In the genomic region with DNA sequence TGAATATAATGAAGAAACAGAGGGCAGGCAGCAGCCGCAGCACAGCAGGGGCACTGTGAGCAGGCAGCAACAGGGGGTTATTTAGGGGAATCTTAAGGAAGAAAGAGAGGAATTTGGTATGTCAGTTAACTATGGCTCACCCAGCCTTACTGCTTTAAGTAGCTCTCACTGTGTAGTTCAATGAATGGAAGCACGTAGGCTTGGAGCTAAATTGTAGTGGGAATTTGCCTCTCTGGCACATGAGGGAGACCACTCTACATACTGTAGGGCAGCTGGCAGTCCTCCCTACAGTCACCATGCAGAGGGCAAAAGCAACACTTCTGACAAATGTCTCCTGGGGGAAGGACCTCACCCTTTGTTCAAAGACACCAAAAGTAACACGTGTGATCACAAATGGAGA, we compare ENCODE assay signal across 11 mouse cellular contexts.
DNase-seq lines count a peak whose midpoint lies in the region; ATAC-seq lines count a peak whose summit lies in the region.
"Had no signal": no experiment of that assay in that cellular context is flagged by ENCODE, and none has a peak within 500 bp of the region (broad histone marks: within the 10 kb centered on the region; RNA-seq: fewer than 3 reads in every experiment).

No protein-coding gene starts in this region.

- 65% methylated on average over 3 of the region's 3 CpGs for WGBS in kidney, embryonic 16.5 days
- WGBS in kidney, embryonic 14.5 days, result 57% methylated on average over 3 of the region's 3 CpGs
- WGBS in forebrain, embryonic 11.5 days, result 4% methylated on average over 3 of the region's 3 CpGs
- WGBS in midbrain, embryonic 14.5 days, result 9% methylated on average over 3 of the region's 3 CpGs

- H3K27ac ChIP-seq in kidney, embryonic 16.5 days (ENCODE audit: low read length), result peak overlapping the region; percentile 29; the same call in 1 of the 2 replicates
- H3K27ac ChIP-seq in kidney, embryonic 14.5 days (ENCODE audit: low read depth, low read length), result no peak overlapping the region
- H3K27ac ChIP-seq in forebrain, embryonic 11.5 days (ENCODE audit: low read depth, low read length), result 0 out of 2 replicates have a peak overlapping the region, but pooled peaks have one; percentile 21
- H3K27ac ChIP-seq in midbrain, embryonic 14.5 days (replicated peaks; ENCODE audit: low read depth, low read length), result no peak overlapping the region

- H3K36me3 ChIP-seq in kidney, embryonic 16.5 days (ENCODE audit: insufficient read depth, low read length), result 0 out of 2 replicates have a peak, but pooled peaks cover 4% of the 10 kb centered on the region
- H3K36me3 ChIP-seq in kidney, embryonic 14.5 days (ENCODE audit: control insufficient read depth, insufficient read depth, low read length), result no peaks in the 10 kb centered on the region; the same call in 1 of the 2 replicates
- no peaks in the 10 kb centered on the region for H3K36me3 ChIP-seq in forebrain, embryonic 11.5 days (ENCODE audit: control insufficient read depth, insufficient read depth, low read length)
- H3K36me3 ChIP-seq in midbrain, embryonic 14.5 days (ENCODE audit: control insufficient read depth, insufficient read depth, low read length), result no peaks in the 10 kb centered on the region

- H3K9me3 ChIP-seq in kidney, embryonic 16.5 days (ENCODE audit: low read length), result no peaks in the 10 kb centered on the region
- no peaks in the 10 kb centered on the region for H3K9me3 ChIP-seq in kidney, embryonic 14.5 days (ENCODE audit: control insufficient read depth, low read length)
- H3K9me3 ChIP-seq in forebrain, embryonic 11.5 days (ENCODE audit: control insufficient read depth, low read length), result no peaks in the 10 kb centered on the region
- no peaks in the 10 kb centered on the region for H3K9me3 ChIP-seq in midbrain, embryonic 14.5 days (ENCODE audit: control insufficient read depth, low read length)

- no peak overlapping the region for H3K4me3 ChIP-seq in kidney, embryonic 16.5 days (ENCODE audit: low read length)
- H3K4me3 ChIP-seq in kidney, embryonic 14.5 days (ENCODE audit: low read length), result no peak overlapping the region
- no peak overlapping the region for H3K4me3 ChIP-seq in forebrain, embryonic 11.5 days (ENCODE audit: low read depth, low read length)
- no peak overlapping the region for H3K4me3 ChIP-seq in midbrain, embryonic 14.5 days (replicated peaks; ENCODE audit: low read depth, low read length)

- no peaks in the 10 kb centered on the region for H3K27me3 ChIP-seq in kidney, embryonic 16.5 days (ENCODE audit: insufficient read depth, low read length)
- no peaks in the 10 kb centered on the region for H3K27me3 ChIP-seq in kidney, embryonic 14.5 days (ENCODE audit: control insufficient read depth, insufficient read depth, low read length)
- peaks cover 2% of the 10 kb centered on the region; the same call in 1 of the 2 replicates for H3K27me3 ChIP-seq in forebrain, embryonic 11.5 days (ENCODE audit: control insufficient read depth, insufficient read depth, low read length)
- 0 out of 2 replicates have a peak, but pooled peaks cover 7% of the 10 kb centered on the region for H3K27me3 ChIP-seq in midbrain, embryonic 14.5 days (ENCODE audit: control insufficient read depth, insufficient read depth, low read length)

- no peak overlapping the region for H3K9ac ChIP-seq in kidney, embryonic 16.5 days (replicated peaks; ENCODE audit: low read length)
- H3K9ac ChIP-seq in kidney, embryonic 14.5 days (ENCODE audit: low read depth, low read length), result no peak overlapping the region
- H3K9ac ChIP-seq in forebrain, embryonic 11.5 days (ENCODE audit: low read length), result no peak overlapping the region
- H3K9ac ChIP-seq in midbrain, embryonic 14.5 days (replicated peaks; ENCODE audit: low read length), result no peak overlapping the region

- ATAC-seq in kidney, embryonic 16.5 days (ENCODE audit: low FRiP score, low TSS enrichment), result no peak
- no peak for ATAC-seq in kidney, embryonic 14.5 days (ENCODE audit: low FRiP score, low TSS enrichment)
- peak; percentile 79 for ATAC-seq in forebrain, embryonic 11.5 days (replicated peaks; ENCODE audit: low FRiP score)
- ATAC-seq in midbrain, embryonic 14.5 days (ENCODE audit: low FRiP score, low TSS enrichment), result no peak; the same call in 1 of the 2 replicates

- DNase-seq in embryo, embryonic 10 days (ENCODE audit: low spot score), result peak; percentile 50
- DNase-seq in forebrain, embryonic 11.5 days (ENCODE audit: low spot score), result no peak
- DNase-seq in midbrain, embryonic 14.5 days, result peak; percentile 17
- no peak for DNase-seq in cerebellum, adult 11-12 months
- no peak for DNase-seq in layer of hippocampus, postnatal 10 days (ENCODE audit: low spot score in 2 of 2)
- DNase-seq: heart, postnatal 4 days; kidney, postnatal 10 days; liver; thymus, postnatal 25 days had no signal

- H3K4me1 ChIP-seq in kidney, embryonic 16.5 days (ENCODE audit: insufficient read depth, low read length), result 0 out of 2 replicates have a peak, but pooled peaks cover 2% of the 10 kb centered on the region
- no peaks in the 10 kb centered on the region for H3K4me1 ChIP-seq in kidney, embryonic 14.5 days (ENCODE audit: control insufficient read depth, insufficient read depth, low read length)
- peaks cover 9% of the 10 kb centered on the region for H3K4me1 ChIP-seq in forebrain, embryonic 11.5 days (replicated peaks; ENCODE audit: control insufficient read depth, insufficient read depth, low read length)
- peaks cover 9% of the 10 kb centered on the region; the same call in 1 of the 2 replicates for H3K4me1 ChIP-seq in midbrain, embryonic 14.5 days (ENCODE audit: control insufficient read depth, insufficient read depth, low read length)

- H3K4me2 ChIP-seq in kidney, embryonic 16.5 days (replicated peaks; ENCODE audit: low read depth, low read length), result no peak overlapping the region
- no peak overlapping the region for H3K4me2 ChIP-seq in kidney, embryonic 14.5 days (replicated peaks; ENCODE audit: low read depth, low read length)
- H3K4me2 ChIP-seq in forebrain, embryonic 11.5 days (ENCODE audit: low read depth, low read length, severe bottlenecking), result no peak overlapping the region
- H3K4me2 ChIP-seq in midbrain, embryonic 14.5 days (ENCODE audit: low read length), result no peak overlapping the region

Comparison
In these comparisons a context has a peak if more than half of its experiments do, and no peak if none do; other contexts are left out.
1. H3K27ac ChIP-seq: peak in kidney, embryonic 16.5 days (single experiment) and forebrain, embryonic 11.5 days (single experiment); none in kidney, embryonic 14.5 days (single experiment) and midbrain, embryonic 14.5 days (single experiment).
2. DNase-seq: peak in embryo, embryonic 10 days (single experiment) and midbrain, embryonic 14.5 days (single experiment); none in forebrain, embryonic 11.5 days (single experiment), cerebellum, adult 11-12 months (single experiment) and layer of hippocampus, postnatal 10 days (0 of 2).